Mouse (Mus musculus) liver, embryonic 14.5 days (tissue): ENCODE measurements around the gene Pdgfa. TPM values are rescaled to one million over a fixed set of nuclear protein-coding genes. Genes with fewer than 3 reads are reported as not detected.

ENCODE experiments used
- ATAC-seq: fragments of 200-750 bp; cut with Nextera tagmentation; 2 replicates; pipeline ENCODE4 v1.8.0; 2017; ENCODE audit warnings: moderate number of reproducible peaks, mild to moderate bottlenecking, moderate library complexity; ENCODE audit not compliant: insufficient read depth
- DNase-seq, 3 experiments: peaks; one replicate each; pipeline ENCODE4 v3.0.0-alpha.2; 2012 to 2013; ENCODE audit warnings: low read depth in 3 of 3, low spot score in 3 of 3
- H3K27ac ChIP-seq: fragments of 300-500 bp; sonication (generic); 2 replicates; pipeline ENCODE4 v1.5.1; 2014; ENCODE audit warnings: moderate library complexity, mild to moderate bottlenecking, control low read depth, inconsistent platforms
- H3K27me3 ChIP-seq: fragments of 300-500 bp; sonication (generic); 2 replicates; pipeline ENCODE4 v1.6.1; 2014; ENCODE audit warnings: mild to moderate bottlenecking, low read length, moderate library complexity; ENCODE audit not compliant: control insufficient read depth, insufficient read depth
- H3K36me3 ChIP-seq: fragments of 300-500 bp; sonication (generic); replicated peaks from 2 replicates; pipeline ENCODE4 v1.6.1; 2014; ENCODE audit warnings: low read depth; ENCODE audit not compliant: control insufficient read depth, insufficient read depth
- H3K4me1 ChIP-seq, 2 experiments: fragments of 200-500 bp in 1 of 2; fragments of 300-500 bp in 1 of 2; sonication (generic) in 1 of 2; replicated peaks; 2 replicates each; pipeline ENCODE4 v1.6.1; 2012 to 2014; ENCODE audit warnings: antibody characterized with exemption in 1 of 2, inconsistent platforms in 1 of 2, low read length in 1 of 2; ENCODE audit not compliant: control insufficient read depth in 2 of 2, insufficient read depth in 2 of 2
- H3K4me2 ChIP-seq: fragments of 300-500 bp; sonication (generic); 2 replicates; pipeline ENCODE4 v1.6.1; 2014; ENCODE audit warnings: low read depth, mild to moderate bottlenecking, control low read depth, moderate library complexity
- H3K4me3 ChIP-seq, 2 experiments: fragments of 200-500 bp in 1 of 2; fragments of 300-500 bp in 1 of 2; sonication (generic) in 1 of 2; 2 replicates each; pipeline ENCODE4 v1.5.1; 2012 to 2014; ENCODE audit warnings: low read depth in 2 of 2, low read length in 2 of 2, mild to moderate bottlenecking in 2 of 2, control low read depth in 1 of 2, inconsistent platforms in 1 of 2, moderate library complexity in 1 of 2; ENCODE audit not compliant: insufficient read depth in 1 of 2
- H3K9ac ChIP-seq: fragments of 300-500 bp; sonication (generic); replicated peaks from 2 replicates; pipeline ENCODE4 v1.6.1; 2014; ENCODE audit warnings: mild to moderate bottlenecking, control low read depth, moderate library complexity
- H3K9me3 ChIP-seq: fragments of 300-500 bp; sonication (generic); 2 replicates; pipeline ENCODE4 v1.6.1; 2016; ENCODE audit warnings: low read length, mixed read lengths; ENCODE audit not compliant: control insufficient read depth
- CTCF ChIP-seq: IDR thresholded peaks from 2 replicates; pipeline ENCODE4 v1.5.1; 2016; ENCODE audit warnings: antibody characterized with exemption, low read depth, control low read depth
- EP300 ChIP-seq: IDR thresholded peaks from 2 replicates; pipeline ENCODE4 v1.6.1; 2016; ENCODE audit warnings: antibody characterized with exemption, low read depth
- WGBS: fragments of 180-500 bp; shearing (Covaris S2); extraction: QIAGEN DNeasy Blood & Tissue Kit; methylation state at CpG from one replicate; pipeline ENCODE4 v1.1.7; 2014; ENCODE audit not compliant: insufficient replicate concordance; 5-methylcytosine and 5-hydroxymethylcytosine counted together
- polyA plus RNA-seq, 2 experiments: library from polyadenylated mRNA; depleted of rRNA in 1 of 2; stranded (reverse) in 1 of 2; unstranded in 1 of 2; fragments of >200 nt; fragmentation: Nextera tagmentation in 1 of 2; extraction: Ambion mirVana in 1 of 2; gene quantifications; 2 replicates each; pipeline versions ENCODE4 v1.2.1 to v1.2.3; 2012 to 2014

Pdgfa gene
- polyA plus RNA-seq, 2 experiments = 0.39 to 1.5 TPM

- no peak overlapping the region for H3K9ac ChIP-seq
- H3K4me1 ChIP-seq = no peaks in the 10 kb centered on the region
- no peak for DNase-seq
- no peak for ATAC-seq
- H3K9me3 ChIP-seq = no peaks in the 10 kb centered on the region
- peaks cover 57% of the 10 kb centered on the region for H3K27me3 ChIP-seq
- WGBS = 39% methylated on average over 4 of the region's 4 CpGs
- no peak for TF ChIP-seq CTCF
- H3K4me3 ChIP-seq = no peak overlapping the region
- no peak overlapping the region for H3K27ac ChIP-seq
- H3K4me2 ChIP-seq = no peak overlapping the region
- no peaks in the 10 kb centered on the region for H3K36me3 ChIP-seq
Observed at GRCm38 (mm10) chr5:138991734-138992133, 5.4 kb downstream of the Pdgfa start.

- no peak overlapping the region for H3K9ac ChIP-seq
- ATAC-seq (no peak), DNase-seq (no peak)
- H3K27me3 ChIP-seq = peaks cover 47% of the 10 kb centered on the region
- no peaks in the 10 kb centered on the region for H3K9me3 ChIP-seq
- no peaks in the 10 kb centered on the region for H3K4me1 ChIP-seq
- no peak overlapping the region for H3K4me2 ChIP-seq
- H3K4me3 ChIP-seq = no peak overlapping the region
- WGBS = 49% methylated on average over 7 of the region's 7 CpGs
- TF ChIP-seq CTCF (no peak), EP300 (no peak)
- no peaks in the 10 kb centered on the region for H3K36me3 ChIP-seq
- H3K27ac ChIP-seq = no peak overlapping the region
Observed at GRCm38 (mm10) chr5:138990659-138991380, 6.3 kb downstream of the Pdgfa start.

GRCm38 (mm10) chr5:138989567-138989966, 7.6 kb downstream of the Pdgfa start:
- Histone ChIP-seq H3K9me3 (no peaks in the 10 kb centered on the region), H3K27me3 (peaks cover 35% of the 10 kb centered on the region), H3K9ac (no peak overlapping the region), H3K27ac (no peak overlapping the region), H3K36me3 (no peaks in the 10 kb centered on the region), H3K4me1 (no peaks in the 10 kb centered on the region), H3K4me2 (no peak overlapping the region), H3K4me3 (no peak overlapping the region)
- DNase-seq = no peak
- no peak for ATAC-seq
- 63% methylated on average over 6 of the region's 6 CpGs for WGBS
- TF ChIP-seq CTCF = no peak
- TF ChIP-seq EP300 = no peak

GRCm38 (mm10) chr5:138988764-138989163, 8.4 kb downstream of the Pdgfa start:
- no peaks in the 10 kb centered on the region for H3K36me3 ChIP-seq
- peaks cover 27% of the 10 kb centered on the region for H3K27me3 ChIP-seq
- 55% methylated on average over 9 of the region's 9 CpGs for WGBS
- no peak overlapping the region for H3K4me2 ChIP-seq
- H3K9me3 ChIP-seq = no peaks in the 10 kb centered on the region
- ATAC-seq (no peak), DNase-seq (no peak)
- no peaks in the 10 kb centered on the region for H3K4me1 ChIP-seq
- TF ChIP-seq EP300 (no peak), CTCF (no peak)
- H3K9ac ChIP-seq = no peak overlapping the region
- no peak overlapping the region for H3K4me3 ChIP-seq
- H3K27ac ChIP-seq = no peak overlapping the region

GRCm38 (mm10) chr5:138987994-138988393, 9.2 kb downstream of the Pdgfa start:
- no peaks in the 10 kb centered on the region for H3K36me3 ChIP-seq
- ATAC-seq (no peak), DNase-seq (no peak)
- peaks cover 19% of the 10 kb centered on the region for H3K27me3 ChIP-seq
- no peak overlapping the region for H3K9ac ChIP-seq
- no peak overlapping the region for H3K4me3 ChIP-seq
- no peaks in the 10 kb centered on the region for H3K4me1 ChIP-seq
- WGBS = 60% methylated on average over 10 of the region's 10 CpGs
- no peak overlapping the region for H3K4me2 ChIP-seq
- H3K27ac ChIP-seq = no peak overlapping the region
- TF ChIP-seq CTCF = no peak
- no peak for TF ChIP-seq EP300
- no peaks in the 10 kb centered on the region for H3K9me3 ChIP-seq
